In genomic region chr14:45219281-45220089, GRCm38 (mm10) we compare ENCODE assay signal across 8 mouse cellular contexts. TPM values are rescaled to one million over a fixed set of nuclear protein-coding genes. Genes with fewer than 3 reads are reported as not detected.
DNase-seq lines count a peak whose midpoint lies in the region; ATAC-seq and TF ChIP-seq lines count a peak whose summit lies in the region.

TSS of gene Gpr137c (plus strand) at chr14:45219717.

- H3K9ac ChIP-seq in lung, embryonic 14.5 days: peak within 1 kb of the TSS; percentile 80

- under 1% methylated on average over 77 of the region's 86 CpGs for WGBS in lung, embryonic 14.5 days

- H3K27ac ChIP-seq in lung, embryonic 14.5 days (ENCODE audit: low read depth): peak within 1 kb of the TSS; percentile 93

- ATAC-seq in frontal cortex, adult (ENCODE audit: low TSS enrichment): peak; percentile 87
- peak; percentile 97 for ATAC-seq in hematopoietic stem cell, adult 5-6 weeks (replicated peaks in 1 of 2; ENCODE audit: insufficient read depth in 1 of 2, low FRiP score in 2 of 2, low TSS enrichment in 1 of 2, low read depth in 1 of 2, poor library complexity in 2 of 2, severe bottlenecking in 2 of 2)
- peak; percentile 99 for ATAC-seq in lung, embryonic 14.5 days (ENCODE audit: insufficient read depth)
- ATAC-seq in neutrophil, adult 5-6 weeks (ENCODE audit: extremely low read depth, insufficient number of reproducible peaks, low FRiP score, poor library complexity, severe bottlenecking): peak; percentile 94

- H3K4me3 ChIP-seq in lung, embryonic 14.5 days (ENCODE audit: low read depth, low read length): peak within 1 kb of the TSS; percentile 80

- peak within 1 kb of the TSS; percentile 99 for H3K4me2 ChIP-seq in lung, embryonic 14.5 days

- H3K36me3 ChIP-seq in lung, embryonic 14.5 days (ENCODE audit: insufficient read depth): no peaks in the 10 kb centered on the region

- no peaks in the 10 kb centered on the region for H3K4me1 ChIP-seq in lung, embryonic 14.5 days (ENCODE audit: insufficient read depth)

- no peak for TF ChIP-seq CTCF in lung, embryonic 14.5 days (IDR thresholded peaks at IDR 0.05; ENCODE audit: low read depth)

- DNase-seq in NIH3T3 (ENCODE audit: low read depth): peak; percentile 98
- DNase-seq in cerebellum, adult 9-11 months: peak; percentile 100
- DNase-seq in layer of hippocampus, adult 8-10 months (ENCODE audit: low spot score in 2 of 2): peak; percentile 99
- DNase-seq in lung, embryonic 14.5 days: peak; percentile 99
- peak; percentile 99 for DNase-seq in testis, postnatal 14 days (ENCODE audit: low spot score)

- H3K27me3 ChIP-seq in lung, embryonic 14.5 days (ENCODE audit: insufficient read depth, low read length): no peaks in the 10 kb centered on the region

- no peaks in the 10 kb centered on the region for H3K9me3 ChIP-seq in lung, embryonic 14.5 days (ENCODE audit: low read depth, low read length)

RNA-seq across cellular contexts. Expression of gene Gpr137c, which starts in this region (rescaled TPM):
- 0.79 and 9.3 TPM in 2 replicates for total RNA-seq in hematopoietic stem cell, adult 5-6 weeks (2017)
- total RNA-seq in layer of hippocampus, adult 8-10 months (2022): 10 to 100 TPM; 19.1 to 24.3 (median 22.2) TPM
- 2.1 and 2.2 TPM in 2 replicates for polyA plus RNA-seq in lung, embryonic 14.5 days (2014; fragmentation: Nextera tagmentation; extraction: Ambion mirVana)
- total RNA-seq in neutrophil, adult 5-6 weeks (2017): 7.8 and 8.2 TPM in 2 replicates

Comparison
In these comparisons a context has a peak if more than half of its experiments do, and no peak if none do; other contexts are left out.
1. Peak in every context shown above with its lines: DNase-seq, ATAC-seq, H3K4me3 ChIP-seq and H3K27ac ChIP-seq.